Mouse (Mus musculus): ENCODE results near the gene Pgam5. TPM values are rescaled to one million over a fixed set of nuclear protein-coding genes. Genes with fewer than 3 reads are reported as not detected.

Gene Pgam5
- polyA plus RNA-seq, 1 experiment from 2014 or later, result 87.1 TPM

DNA sequence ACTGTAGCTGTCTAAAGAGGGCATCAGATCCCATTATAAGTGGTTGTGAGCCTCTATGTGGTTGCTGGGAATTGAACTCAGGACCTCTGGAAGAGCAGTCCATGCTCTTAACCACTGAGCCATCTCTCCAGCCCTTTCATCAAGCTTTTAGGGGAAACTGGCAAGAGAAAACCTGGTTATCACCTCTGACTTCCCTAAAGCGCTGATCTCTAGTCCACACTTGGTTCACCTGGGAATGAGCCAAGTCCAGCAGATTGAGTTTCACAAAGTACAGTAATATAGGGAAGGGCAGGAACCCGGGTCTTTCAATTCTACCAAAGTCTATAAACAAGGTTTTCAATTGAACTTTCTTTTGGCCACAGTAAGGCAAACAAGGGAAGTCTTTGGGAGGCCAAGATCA lies 12.3 kb upstream of the Pgam5 start:
- no peaks in the 10 kb centered on the region for H3K36me3 ChIP-seq
- H3K9ac ChIP-seq (replicated peaks), result no peak overlapping the region
- H3K4me1 ChIP-seq (replicated peaks), result peaks cover 13% of the 10 kb centered on the region
- H3K27me3 ChIP-seq, result peaks cover 17% of the 10 kb centered on the region
- no peak for ATAC-seq
- no peak overlapping the region for H3K27ac ChIP-seq
- 75% methylated on average over 2 of the region's 2 CpGs for WGBS
- no peak overlapping the region for H3K4me3 ChIP-seq (replicated peaks)
- H3K4me2 ChIP-seq (replicated peaks), result no peak overlapping the region
- no peaks in the 10 kb centered on the region for H3K9me3 ChIP-seq

DNA sequence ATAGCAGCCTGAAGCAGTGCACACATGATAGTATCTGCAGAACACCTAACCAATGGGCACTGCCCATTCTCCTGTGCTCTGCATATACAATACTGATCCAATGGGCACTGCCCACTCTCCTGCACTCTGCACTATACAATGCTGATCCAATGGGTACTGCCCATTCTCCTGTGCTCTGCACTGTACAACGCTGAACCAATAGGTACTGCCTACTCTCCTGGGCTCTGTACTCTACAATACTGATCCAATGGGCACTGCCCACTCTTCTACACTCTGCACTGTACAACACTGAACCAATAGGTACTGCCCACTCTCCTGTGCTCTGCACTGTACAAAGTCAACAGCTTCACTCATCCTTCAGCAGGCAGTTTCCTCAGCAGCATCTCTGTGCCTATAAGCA lies 7.2 kb upstream of the Pgam5 start:
- Histone ChIP-seq H3K9ac (replicated peaks) (no peak overlapping the region), H3K4me3 (replicated peaks) (no peak overlapping the region), H3K9me3 (no peaks in the 10 kb centered on the region), H3K36me3 (no peaks in the 10 kb centered on the region), H3K27me3 (no peaks in the 10 kb centered on the region), H3K27ac (no peak overlapping the region), H3K4me2 (replicated peaks) (no peak overlapping the region), H3K4me1 (replicated peaks) (no peaks in the 10 kb centered on the region)
- ATAC-seq, result peak; percentile 45; the same call in 1 of the 2 replicates
- 92% methylated on average over 1 of the region's 1 CpGs for WGBS

DNA sequence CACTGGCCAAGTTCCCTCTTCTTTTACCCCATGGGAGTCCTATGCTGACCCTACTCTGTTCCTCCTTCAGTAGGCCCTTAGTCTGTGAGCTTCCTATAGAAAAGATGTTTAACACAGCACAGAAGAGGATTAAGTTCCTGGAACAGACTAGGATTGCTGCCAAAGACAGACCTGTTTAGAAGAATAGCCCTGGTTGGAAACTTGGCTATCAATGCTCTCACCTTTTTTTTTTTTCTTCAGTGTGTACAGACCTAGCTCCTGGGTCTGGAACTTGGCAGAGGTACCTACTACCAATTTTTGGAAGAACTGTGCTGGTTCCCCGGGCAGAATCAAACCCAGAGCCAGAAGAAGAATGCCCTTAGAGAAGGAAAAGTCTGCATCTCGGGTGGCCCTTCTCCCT lies 6.7 kb upstream of the Pgam5 start:
- no peak overlapping the region for H3K9ac ChIP-seq (replicated peaks)
- no peaks in the 10 kb centered on the region for H3K36me3 ChIP-seq
- no peak for ATAC-seq
- WGBS, result 83% methylated on average over 2 of the region's 2 CpGs
- no peaks in the 10 kb centered on the region for H3K9me3 ChIP-seq
- H3K4me1 ChIP-seq (replicated peaks), result no peaks in the 10 kb centered on the region
- no peak overlapping the region for H3K4me2 ChIP-seq (replicated peaks)
- H3K4me3 ChIP-seq (replicated peaks), result no peak overlapping the region
- no peaks in the 10 kb centered on the region for H3K27me3 ChIP-seq
- no peak overlapping the region for H3K27ac ChIP-seq

DNA sequence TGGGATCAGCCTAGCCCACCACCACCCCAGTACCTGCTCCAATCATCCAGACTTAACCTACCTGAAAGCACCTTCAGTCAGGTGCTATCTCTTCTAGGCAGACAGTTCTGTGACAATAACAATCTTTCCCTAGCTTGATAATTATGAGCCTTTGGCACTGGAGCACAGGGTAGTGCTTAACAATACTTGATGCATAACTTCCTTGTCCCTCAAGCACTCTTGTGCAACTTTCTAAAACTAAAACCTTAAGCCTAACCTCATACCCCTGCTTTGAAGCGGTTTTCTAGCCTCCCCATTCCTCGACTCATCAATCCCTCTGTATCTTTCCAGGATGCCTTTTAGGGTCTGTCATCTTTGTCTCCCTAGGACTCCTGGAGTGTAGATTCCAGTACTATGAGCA lies 5.1 kb upstream of the Pgam5 start:
- no peaks in the 10 kb centered on the region for H3K27me3 ChIP-seq
- no peak overlapping the region for H3K4me3 ChIP-seq (replicated peaks)
- no peak overlapping the region for H3K27ac ChIP-seq
- H3K9ac ChIP-seq (replicated peaks), result no peak overlapping the region
- no peaks in the 10 kb centered on the region for H3K4me1 ChIP-seq (replicated peaks)
- no peak overlapping the region for H3K4me2 ChIP-seq (replicated peaks)
- H3K9me3 ChIP-seq, result no peaks in the 10 kb centered on the region
- 63% methylated on average over 2 of the region's 2 CpGs for WGBS
- ATAC-seq, result no peak
- no peaks in the 10 kb centered on the region for H3K36me3 ChIP-seq

DNA sequence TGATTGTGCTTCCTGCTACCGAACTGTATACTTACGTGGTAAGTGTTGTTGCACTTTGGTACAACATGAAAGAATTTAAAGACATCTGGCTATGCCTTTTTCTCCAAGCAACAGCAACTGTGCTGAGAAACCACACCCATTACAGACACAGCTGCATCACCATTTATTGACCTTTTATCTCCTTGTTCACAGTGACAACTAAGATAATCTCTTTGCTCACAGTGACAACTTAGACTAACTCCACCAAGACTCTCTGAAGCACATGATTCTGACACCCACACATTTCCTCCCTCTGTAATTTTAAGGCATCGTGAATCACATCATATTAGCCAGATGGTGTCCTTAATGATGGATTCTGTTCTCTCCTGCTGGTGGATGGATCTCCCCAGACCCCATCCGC lies 4.4 kb upstream of the Pgam5 start:
- Histone ChIP-seq H3K4me2 (replicated peaks) (no peak overlapping the region), H3K27ac (no peak overlapping the region), H3K36me3 (no peaks in the 10 kb centered on the region), H3K9me3 (no peaks in the 10 kb centered on the region), H3K4me3 (replicated peaks) (no peak overlapping the region), H3K9ac (replicated peaks) (no peak overlapping the region), H3K4me1 (replicated peaks) (peaks cover under 1% of the 10 kb centered on the region; the same call in 1 of the 2 replicates), H3K27me3 (no peaks in the 10 kb centered on the region)
- WGBS, result 81% methylated on average over 4 of the region's 4 CpGs
- no peak for ATAC-seq

DNA sequence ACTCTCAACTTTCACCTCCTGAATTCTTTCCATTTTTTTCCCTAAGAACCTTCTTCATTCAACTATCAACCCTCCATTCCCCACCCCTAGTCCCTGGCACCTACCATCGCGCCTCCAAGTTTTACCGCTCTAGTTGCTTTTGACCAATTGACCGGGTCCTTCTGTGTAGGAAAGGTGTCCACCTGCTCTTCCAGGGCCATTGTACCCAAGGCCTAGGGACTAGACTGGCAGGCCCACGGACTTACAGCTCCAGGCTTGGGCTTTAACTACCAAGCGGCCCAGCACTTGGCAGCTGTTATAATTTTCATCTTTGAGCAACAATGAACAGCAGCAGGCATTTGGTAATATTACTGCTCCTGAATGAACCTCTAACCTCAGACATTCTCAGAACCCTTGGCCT lies 529 bp upstream of the Pgam5 start:
- Histone ChIP-seq H3K27ac (no peak overlapping the region), H3K4me1 (replicated peaks) (peaks cover 12% of the 10 kb centered on the region), H3K36me3 (peaks cover 17% of the 10 kb centered on the region), H3K27me3 (no peaks in the 10 kb centered on the region), H3K4me2 (replicated peaks) (no peak overlapping the region), H3K4me3 (replicated peaks) (no peak overlapping the region), H3K9me3 (no peaks in the 10 kb centered on the region), H3K9ac (replicated peaks) (no peak overlapping the region)
- WGBS, result 90% methylated on average over 6 of the region's 6 CpGs
- ATAC-seq, result peak; percentile 59; the same call in 1 of the 2 replicates

DNA sequence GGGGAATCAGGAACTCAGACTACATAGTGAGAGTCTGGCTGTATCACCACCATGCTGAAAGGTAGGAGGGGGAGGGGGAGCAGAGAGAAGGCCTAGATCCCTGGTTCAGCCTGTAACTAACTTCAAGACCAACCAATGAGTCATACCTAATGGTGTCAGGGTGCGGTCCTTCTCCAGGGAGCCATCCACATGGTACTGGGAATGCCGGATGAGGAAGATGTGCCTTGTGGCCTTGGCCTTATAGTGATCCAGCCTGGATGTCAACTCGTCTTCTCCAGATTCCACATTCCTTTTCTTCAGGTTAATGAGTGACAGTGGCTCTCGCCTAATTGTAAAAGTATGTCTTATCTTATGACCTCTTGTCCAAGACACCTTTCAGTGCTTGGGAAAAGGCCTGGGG lies 2.8 kb downstream of the Pgam5 start:
- no peak overlapping the region for H3K4me3 ChIP-seq (replicated peaks)
- H3K9ac ChIP-seq (replicated peaks), result no peak overlapping the region
- H3K27me3 ChIP-seq, result no peaks in the 10 kb centered on the region
- no peak overlapping the region for H3K4me2 ChIP-seq (replicated peaks)
- WGBS, result 92% methylated on average over 4 of the region's 4 CpGs
- H3K27ac ChIP-seq, result no peak overlapping the region
- peaks cover 12% of the 10 kb centered on the region for H3K4me1 ChIP-seq (replicated peaks)
- no peaks in the 10 kb centered on the region for H3K9me3 ChIP-seq
- ATAC-seq, result no peak
- H3K36me3 ChIP-seq, result peaks cover 35% of the 10 kb centered on the region

DNA sequence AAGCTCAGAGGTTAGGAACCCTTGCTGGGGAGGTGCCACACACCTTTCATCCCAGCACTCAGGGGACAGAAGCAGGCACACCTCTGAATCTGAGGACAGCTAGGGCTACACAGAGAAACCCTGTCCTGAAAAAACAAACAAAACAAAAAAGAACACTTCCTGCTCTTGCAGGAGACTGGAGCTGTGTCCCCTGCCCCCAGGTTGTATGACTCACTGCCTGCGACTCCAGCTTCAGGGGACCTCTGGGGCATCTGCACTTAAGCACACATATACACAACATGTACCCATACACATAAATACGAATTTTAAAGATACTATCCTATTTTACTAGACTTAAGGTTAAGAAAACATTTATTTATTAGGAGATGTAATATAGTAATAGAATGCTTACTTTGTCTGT lies 25.6 kb downstream of the Pgam5 start:
- 89% methylated on average over 2 of the region's 2 CpGs for WGBS
- Histone ChIP-seq H3K27me3 (no peaks in the 10 kb centered on the region), H3K27ac (no peak overlapping the region), H3K4me3 (replicated peaks) (no peak overlapping the region), H3K4me2 (replicated peaks) (no peak overlapping the region), H3K9ac (replicated peaks) (no peak overlapping the region), H3K4me1 (replicated peaks) (no peaks in the 10 kb centered on the region), H3K36me3 (peaks cover 88% of the 10 kb centered on the region), H3K9me3 (no peaks in the 10 kb centered on the region)
- no peak for ATAC-seq

DNA sequence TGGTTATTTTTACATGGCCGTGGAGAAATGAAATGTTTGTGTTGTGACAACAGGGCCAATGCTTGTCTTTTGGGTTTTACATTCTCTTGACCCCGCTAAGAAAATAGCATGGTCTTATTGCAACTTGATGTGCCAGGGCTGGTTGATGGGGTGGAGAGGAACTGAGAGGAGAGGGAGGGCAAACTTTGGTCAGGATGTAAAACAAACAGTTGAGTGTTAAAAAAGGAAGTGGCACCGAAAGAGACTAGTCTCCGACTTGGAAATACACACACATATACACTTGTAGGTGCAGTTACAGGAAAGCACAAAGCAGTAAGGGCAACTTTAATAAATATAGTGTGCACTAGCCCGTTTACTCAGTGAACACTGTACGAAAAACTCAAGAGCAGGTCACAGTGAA lies 37.4 kb downstream of the Pgam5 start:
- H3K4me3 ChIP-seq (replicated peaks), result peak overlapping the region; percentile 98; the same call in 1 of the 2 replicates
- peak overlapping the region; percentile 74 for H3K4me2 ChIP-seq (replicated peaks)
- H3K27me3 ChIP-seq, result no peaks in the 10 kb centered on the region
- H3K9ac ChIP-seq (replicated peaks), result no peak overlapping the region
- ATAC-seq, result no peak
- peaks cover 33% of the 10 kb centered on the region for H3K36me3 ChIP-seq
- WGBS, result 94% methylated on average over 6 of the region's 6 CpGs
- H3K27ac ChIP-seq, result no peak overlapping the region
- H3K9me3 ChIP-seq, result no peaks in the 10 kb centered on the region
- H3K4me1 ChIP-seq (replicated peaks), result peaks cover 24% of the 10 kb centered on the region

DNA sequence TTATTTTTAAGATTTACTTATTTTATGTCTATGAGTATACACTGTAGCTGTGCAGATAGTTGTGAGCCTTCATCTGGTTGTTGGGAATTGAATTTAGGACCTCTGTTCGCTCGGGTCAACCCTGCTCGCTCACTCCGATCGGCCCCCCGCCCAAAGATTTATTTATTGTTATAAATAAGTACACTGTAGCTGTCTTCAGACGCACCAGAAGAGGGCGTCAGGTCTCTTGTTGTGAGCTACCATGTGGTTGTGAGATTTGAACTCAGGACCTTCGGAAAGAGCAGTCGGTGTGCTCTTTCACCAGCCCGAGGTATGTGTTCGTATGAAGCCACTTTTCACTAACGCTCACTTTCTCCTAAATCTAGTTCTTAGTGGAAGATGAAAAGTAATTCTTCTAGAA lies 38.1 kb downstream of the Pgam5 start:
- peaks cover 24% of the 10 kb centered on the region for H3K4me1 ChIP-seq (replicated peaks)
- H3K9ac ChIP-seq (replicated peaks), result peak overlapping the region; percentile 98
- H3K4me2 ChIP-seq (replicated peaks), result peak overlapping the region; percentile 74
- no peak overlapping the region for H3K27ac ChIP-seq
- peak overlapping the region; percentile 98 for H3K4me3 ChIP-seq (replicated peaks)
- no peaks in the 10 kb centered on the region for H3K9me3 ChIP-seq
- no peak for ATAC-seq
- peaks cover 31% of the 10 kb centered on the region for H3K36me3 ChIP-seq
- no peaks in the 10 kb centered on the region for H3K27me3 ChIP-seq
- 50% methylated on average over 13 of the region's 13 CpGs for WGBS

DNA sequence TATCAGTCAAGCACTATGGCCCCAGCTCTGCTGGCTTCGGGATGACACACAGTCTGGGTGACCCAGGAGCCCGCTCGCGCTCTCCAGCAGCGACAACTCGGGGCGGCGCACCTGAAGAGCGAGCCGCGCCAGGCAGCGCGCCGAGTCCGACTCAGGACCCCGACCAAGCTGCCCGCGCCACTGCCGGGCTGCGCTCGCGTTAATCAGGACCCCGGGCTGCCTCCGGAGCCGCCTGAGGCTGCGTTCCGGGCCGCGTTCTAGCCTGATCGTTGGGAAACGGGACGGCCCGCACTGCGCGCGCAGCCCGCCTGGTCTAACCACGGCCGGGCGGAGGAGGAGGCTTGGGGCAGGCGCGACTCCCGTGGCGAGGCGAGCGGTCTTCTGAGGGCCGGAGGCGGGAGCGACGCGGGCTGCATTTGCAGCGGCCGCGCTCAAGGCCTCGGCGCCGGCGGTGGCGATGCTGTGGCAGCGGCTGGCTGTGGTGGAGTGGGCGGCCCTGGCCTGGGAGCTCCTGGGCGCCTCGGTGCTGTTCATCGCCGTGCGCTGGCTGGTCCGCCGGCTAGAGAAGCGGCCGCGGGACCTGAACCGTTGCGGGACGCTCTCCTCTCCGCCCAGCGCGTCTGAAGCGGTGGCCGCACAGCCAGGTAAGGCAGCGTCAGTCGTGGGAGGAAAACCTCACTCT lies 38.8 kb downstream of the Pgam5 start, which contains the start of gene Ankle2:
Gene Ankle2, plus strand, starts transcription at position 225 of the 682 bp plus-strand sequence.
- H3K4me3 ChIP-seq (replicated peaks), result peak within 1 kb of the TSS; percentile 98
- H3K4me1 ChIP-seq (replicated peaks), result peaks cover 24% of the 10 kb centered on the region
- peak within 1 kb of the TSS; percentile 74 for H3K4me2 ChIP-seq (replicated peaks)
- no peaks in the 10 kb centered on the region for H3K9me3 ChIP-seq
- H3K27me3 ChIP-seq, result no peaks in the 10 kb centered on the region
- under 1% methylated on average over 76 of the region's 81 CpGs for WGBS
- peaks cover 25% of the 10 kb centered on the region for H3K36me3 ChIP-seq
- peak; percentile 96 for ATAC-seq
- H3K9ac ChIP-seq (replicated peaks), result peak within 1 kb of the TSS; percentile 98
- peak within 1 kb of the TSS; percentile 95 for H3K27ac ChIP-seq

DNA sequence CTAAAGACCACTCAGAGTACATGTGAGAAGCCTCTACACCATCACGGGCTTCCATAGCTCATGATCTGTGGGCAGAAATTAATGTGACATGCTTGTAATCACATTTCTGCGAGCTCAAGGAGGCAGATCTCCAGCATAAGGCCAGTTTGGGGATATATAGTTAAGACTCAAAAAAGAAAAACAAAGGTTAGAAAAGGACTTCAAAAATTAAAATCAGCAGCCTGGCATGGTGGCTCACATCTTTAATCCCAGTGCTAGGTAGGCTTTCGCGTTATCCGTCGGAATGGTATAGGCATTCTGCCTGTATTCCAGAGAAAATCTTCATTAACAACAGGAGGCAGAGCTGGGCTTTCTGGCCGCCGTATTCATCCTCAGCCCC lies 39.3 kb downstream of the Pgam5 start:
- peak overlapping the region; percentile 95 for H3K27ac ChIP-seq
- H3K4me2 ChIP-seq (replicated peaks), result peak overlapping the region; percentile 74
- H3K36me3 ChIP-seq, result peaks cover 24% of the 10 kb centered on the region
- 8% methylated on average over 8 of the region's 8 CpGs for WGBS
- peak overlapping the region; percentile 98 for H3K4me3 ChIP-seq (replicated peaks)
- peaks cover 24% of the 10 kb centered on the region for H3K4me1 ChIP-seq (replicated peaks)
- peak overlapping the region; percentile 98 for H3K9ac ChIP-seq (replicated peaks)
- no peaks in the 10 kb centered on the region for H3K27me3 ChIP-seq
- no peak for ATAC-seq
- no peaks in the 10 kb centered on the region for H3K9me3 ChIP-seq

DNA sequence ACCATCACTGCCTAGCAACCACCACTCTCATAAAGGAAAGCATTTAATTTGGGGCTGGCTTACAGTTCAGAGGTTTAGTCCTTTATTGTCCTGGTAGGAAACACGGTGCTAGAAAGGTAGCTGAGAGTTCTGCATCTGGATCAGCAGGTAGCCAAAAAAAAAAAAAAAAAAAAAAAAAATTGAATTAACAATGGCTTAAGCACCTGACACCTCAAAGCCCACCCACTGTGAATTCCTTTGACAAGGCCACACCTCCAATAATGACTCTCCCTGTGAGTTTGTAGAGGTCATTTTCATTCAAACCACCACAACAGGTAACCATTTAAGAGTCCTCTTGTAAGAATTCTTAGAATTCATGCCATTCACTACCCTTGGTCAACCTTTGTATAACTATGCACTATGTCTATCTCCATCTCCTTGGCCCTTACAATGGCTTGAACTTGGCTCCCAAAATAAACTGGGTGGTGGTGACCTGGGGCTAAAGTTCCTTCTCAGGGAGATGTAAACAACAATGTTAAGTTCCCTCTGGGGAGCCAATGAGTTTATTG lies 42.3 kb downstream of the Pgam5 start:
- 54% methylated on average over 1 of the region's 1 CpGs for WGBS
- H3K4me1 ChIP-seq (replicated peaks), result peaks cover 16% of the 10 kb centered on the region
- H3K4me2 ChIP-seq (replicated peaks), result no peak overlapping the region
- H3K4me3 ChIP-seq (replicated peaks), result no peak overlapping the region
- no peaks in the 10 kb centered on the region for H3K9me3 ChIP-seq
- no peak overlapping the region for H3K9ac ChIP-seq (replicated peaks)
- H3K36me3 ChIP-seq, result peaks cover 35% of the 10 kb centered on the region
- no peaks in the 10 kb centered on the region for H3K27me3 ChIP-seq
- no peak overlapping the region for H3K27ac ChIP-seq
- ATAC-seq, result no peak
